Mouse (Mus musculus) spleen, adult 2 months (tissue): ENCODE measurements around the gene Cfap298.

ENCODE experiments used
- CTCF ChIP-seq: fragments of 200-500 bp; IDR thresholded peaks from 2 replicates; pipeline ENCODE4 v1.5.1; 2011; ENCODE audit warnings: mild to moderate bottlenecking, inconsistent platforms; ENCODE audit not compliant: insufficient read depth, insufficient read length, insufficient replicate concordance; ENCODE audit errors: extremely low read depth
- POLR2A ChIP-seq: fragments of 200-500 bp; IDR thresholded peaks from 2 replicates; pipeline ENCODE4 v1.6.1; 2011; ENCODE audit warnings: low read depth, low read length, inconsistent platforms

DNA sequence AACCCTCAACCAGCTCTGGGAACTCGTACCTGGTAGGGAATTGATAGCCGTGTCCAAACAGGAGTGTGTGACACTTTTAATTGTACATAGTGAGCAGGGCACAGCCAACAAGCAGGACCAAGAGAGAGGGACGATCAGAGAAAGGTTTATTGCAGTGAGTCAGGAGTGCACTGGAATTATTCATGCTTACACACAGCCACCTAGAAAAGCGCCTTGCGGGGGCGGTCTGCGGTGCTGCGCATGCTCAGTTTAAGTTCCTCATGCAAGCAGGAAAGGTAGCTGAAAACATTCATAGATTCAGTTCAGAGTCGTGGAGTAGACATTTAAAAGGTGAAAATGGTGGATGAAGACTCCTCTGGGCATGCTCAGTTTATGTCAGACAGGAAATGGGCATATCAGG, 44.2 kb downstream of the Cfap298 start:
- TF ChIP-seq CTCF (no peak), POLR2A (no peak)
